ENCODE assay signal across 23 mouse cellular contexts in genomic region chr1:176675184-176675583, GRCm38 (mm10).
DNase-seq lines count a peak whose midpoint lies in the region; ATAC-seq lines count a peak whose summit lies in the region.
"Had no signal": no experiment of that assay in that cellular context is flagged by ENCODE, and none has a peak within 500 bp of the region (broad histone marks: within the 10 kb centered on the region; RNA-seq: fewer than 3 reads in every experiment).

No protein-coding gene starts in this region.

- ATAC-seq in forebrain, embryonic 14.5 days, result no peak
- ATAC-seq in forebrain, embryonic 12.5 days (ENCODE audit: low FRiP score), result no peak
- no peak for ATAC-seq in heart, embryonic 13.5 days (ENCODE audit: extremely low read depth, insufficient number of reproducible peaks, low FRiP score, low TSS enrichment)
- ATAC-seq in heart, embryonic 11.5 days (replicated peaks; ENCODE audit: insufficient number of reproducible peaks, low FRiP score, low TSS enrichment), result no peak
- peak; percentile 89 for ATAC-seq in midbrain, embryonic 16.5 days
- ATAC-seq: CD4-positive, CD25-positive, alpha-beta regulatory T cell, adult 4 months had no signal

- no peaks in the 10 kb centered on the region for H3K36me3 ChIP-seq in forebrain, embryonic 14.5 days (ENCODE audit: control insufficient read depth, insufficient read depth, low read length)
- H3K36me3 ChIP-seq in forebrain, embryonic 12.5 days (replicated peaks), result no peaks in the 10 kb centered on the region
- no peaks in the 10 kb centered on the region for H3K36me3 ChIP-seq in heart, embryonic 13.5 days
- H3K36me3 ChIP-seq in heart, embryonic 11.5 days (ENCODE audit: control insufficient read depth, insufficient read depth, low read length), result no peaks in the 10 kb centered on the region
- H3K36me3 ChIP-seq in midbrain, embryonic 16.5 days (ENCODE audit: control insufficient read depth, insufficient read depth, low read length), result no peaks in the 10 kb centered on the region
- H3K36me3 ChIP-seq: embryonic facial prominence, embryonic 15.5 days; hindbrain, embryonic 12.5 days; kidney, embryonic 15.5 days; limb, embryonic 13.5 days; liver, embryonic 13.5 days had no signal

- H3K9ac ChIP-seq in forebrain, embryonic 14.5 days (ENCODE audit: low read length), result no peak overlapping the region
- H3K9ac ChIP-seq in forebrain, embryonic 12.5 days, result no peak overlapping the region
- no peak overlapping the region for H3K9ac ChIP-seq in heart, embryonic 13.5 days
- H3K9ac ChIP-seq in heart, embryonic 11.5 days (ENCODE audit: low read depth, low read length), result no peak overlapping the region
- no peak overlapping the region for H3K9ac ChIP-seq in midbrain, embryonic 16.5 days (ENCODE audit: low read depth, low read length)
- H3K9ac ChIP-seq: embryonic facial prominence, embryonic 15.5 days; hindbrain, embryonic 12.5 days; kidney, embryonic 15.5 days; limb, embryonic 13.5 days; liver, embryonic 13.5 days had no signal

- no peak overlapping the region for H3K4me2 ChIP-seq in forebrain, embryonic 14.5 days (ENCODE audit: low read length)
- no peak overlapping the region for H3K4me2 ChIP-seq in forebrain, embryonic 12.5 days
- no peak overlapping the region for H3K4me2 ChIP-seq in heart, embryonic 13.5 days
- H3K4me2 ChIP-seq in heart, embryonic 11.5 days, result no peak overlapping the region
- H3K4me2 ChIP-seq in midbrain, embryonic 16.5 days (ENCODE audit: low read length), result no peak overlapping the region
- H3K4me2 ChIP-seq: embryonic facial prominence, embryonic 15.5 days; hindbrain, embryonic 12.5 days; kidney, embryonic 15.5 days; limb, embryonic 13.5 days; liver, embryonic 13.5 days had no signal

- H3K9me3 ChIP-seq in forebrain, embryonic 14.5 days (replicated peaks; ENCODE audit: control insufficient read depth, low read length), result no peaks in the 10 kb centered on the region
- H3K9me3 ChIP-seq in forebrain, embryonic 12.5 days, result no peaks in the 10 kb centered on the region
- peaks cover 4% of the 10 kb centered on the region; the same call in 1 of the 2 replicates for H3K9me3 ChIP-seq in heart, embryonic 13.5 days
- no peaks in the 10 kb centered on the region for H3K9me3 ChIP-seq in heart, embryonic 11.5 days (replicated peaks; ENCODE audit: control insufficient read depth, low read length)
- H3K9me3 ChIP-seq in midbrain, embryonic 16.5 days (replicated peaks; ENCODE audit: control insufficient read depth, low read length, poor library complexity, severe bottlenecking), result no peaks in the 10 kb centered on the region
- H3K9me3 ChIP-seq: embryonic facial prominence, embryonic 15.5 days; hindbrain, embryonic 12.5 days; limb, embryonic 13.5 days; liver, embryonic 13.5 days had no signal

- no peak overlapping the region for H3K27ac ChIP-seq in forebrain, embryonic 14.5 days (ENCODE audit: low read depth, low read length)
- no peak overlapping the region for H3K27ac ChIP-seq in forebrain, embryonic 12.5 days
- H3K27ac ChIP-seq in heart, embryonic 13.5 days (replicated peaks), result peak overlapping the region; percentile 22; the same call in 1 of the 2 replicates
- H3K27ac ChIP-seq in heart, embryonic 11.5 days (ENCODE audit: low read depth, low read length), result no peak overlapping the region
- H3K27ac ChIP-seq in midbrain, embryonic 16.5 days (ENCODE audit: low read length), result no peak overlapping the region
- H3K27ac ChIP-seq: embryonic facial prominence, embryonic 15.5 days; hindbrain, embryonic 12.5 days; kidney, embryonic 15.5 days; limb, embryonic 13.5 days; liver, embryonic 13.5 days; stomach, postnatal 0 days had no signal

- no peak overlapping the region for H3K4me3 ChIP-seq in forebrain, embryonic 14.5 days (ENCODE audit: low read depth, low read length)
- H3K4me3 ChIP-seq in forebrain, embryonic 12.5 days (replicated peaks), result no peak overlapping the region
- no peak overlapping the region for H3K4me3 ChIP-seq in heart, embryonic 13.5 days
- no peak overlapping the region for H3K4me3 ChIP-seq in heart, embryonic 11.5 days (ENCODE audit: low read depth, low read length)
- H3K4me3 ChIP-seq in midbrain, embryonic 16.5 days (ENCODE audit: low read depth, low read length), result no peak overlapping the region
- H3K4me3 ChIP-seq: embryonic facial prominence, embryonic 15.5 days; hindbrain, embryonic 12.5 days; kidney, embryonic 15.5 days; limb, embryonic 13.5 days; liver, embryonic 13.5 days had no signal

- peak; percentile 10 for DNase-seq in forebrain, embryonic 14.5 days (ENCODE audit: low spot score)
- DNase-seq in heart, postnatal 14 days, result peak; percentile 5 to 7
- no peak for DNase-seq in lung, postnatal 10 days
- DNase-seq: adrenal gland, postnatal 25 days; cerebellum, adult 11 months; cerebellum, adult 9-11 months; gastrocnemius, postnatal 36 days; kidney, adult 11 months; kidney, postnatal 4 days; liver, embryonic 13.5 days; lung, adult 2 months; right cerebral cortex, postnatal 14 days; thymus, adult 2 months had no signal

- H3K4me1 ChIP-seq in forebrain, embryonic 14.5 days (ENCODE audit: control insufficient read depth, insufficient read depth, low read length), result no peaks in the 10 kb centered on the region
- no peaks in the 10 kb centered on the region for H3K4me1 ChIP-seq in forebrain, embryonic 12.5 days
- peaks cover 14% of the 10 kb centered on the region for H3K4me1 ChIP-seq in heart, embryonic 13.5 days
- 0 out of 2 replicates have a peak, but pooled peaks cover 4% of the 10 kb centered on the region for H3K4me1 ChIP-seq in heart, embryonic 11.5 days (ENCODE audit: control insufficient read depth, insufficient read depth, low read length)
- no peaks in the 10 kb centered on the region for H3K4me1 ChIP-seq in midbrain, embryonic 16.5 days (ENCODE audit: control insufficient read depth, insufficient read depth, low read length)
- H3K4me1 ChIP-seq: embryonic facial prominence, embryonic 15.5 days; hindbrain, embryonic 12.5 days; kidney, embryonic 15.5 days; limb, embryonic 13.5 days; liver, embryonic 13.5 days had no signal

- H3K27me3 ChIP-seq in forebrain, embryonic 14.5 days (replicated peaks; ENCODE audit: control insufficient read depth, insufficient read depth, low read length), result no peaks in the 10 kb centered on the region
- no peaks in the 10 kb centered on the region for H3K27me3 ChIP-seq in forebrain, embryonic 12.5 days
- no peaks in the 10 kb centered on the region for H3K27me3 ChIP-seq in heart, embryonic 13.5 days (replicated peaks)
- no peaks in the 10 kb centered on the region for H3K27me3 ChIP-seq in heart, embryonic 11.5 days (ENCODE audit: control insufficient read depth, insufficient read depth, low read length)
- H3K27me3 ChIP-seq in midbrain, embryonic 16.5 days (ENCODE audit: control insufficient read depth, insufficient read depth, low read depth, low read length), result no peaks in the 10 kb centered on the region
- H3K27me3 ChIP-seq: embryonic facial prominence, embryonic 15.5 days; hindbrain, embryonic 12.5 days; kidney, embryonic 15.5 days; limb, embryonic 13.5 days; liver, embryonic 13.5 days had no signal

- intact Hi-C loops in heart, postnatal 14 days (cut with DNase I), result no loop called here
